Mouse (Mus musculus): ENCODE data around the gene Slc5a6. TPM values are rescaled to one million over a fixed set of nuclear protein-coding genes. Genes with fewer than 3 reads are reported as not detected.

Slc5a6 gene
- total and polyA plus RNA-seq, 3 experiments = 9.0 to 17.1 (median 10.9) TPM

- TF ChIP-seq HCFC1 (IDR thresholded peaks at IDR 0.05; ENCODE audit: low read depth, low read length) = no peak
- TF ChIP-seq RAD21 (IDR thresholded peaks at IDR 0.05; ENCODE audit: low read depth, low read length) = no peak
- TF ChIP-seq ELF1 (IDR thresholded peaks at IDR 0.05; ENCODE audit: low read depth, low read length) = no peak
- TF ChIP-seq USF1 (IDR thresholded peaks at IDR 0.05; ENCODE audit: low read depth, low read length) = no peak
- no peak for TF ChIP-seq MXI1 (IDR thresholded peaks at IDR 0.05; ENCODE audit: low read depth, low read length)
- TF ChIP-seq NRF1 (IDR thresholded peaks at IDR 0.05; ENCODE audit: low read depth, low read length) = no peak
- TF ChIP-seq POLR2A (IDR thresholded peaks at IDR 0.05; ENCODE audit: low read depth, low read length) = no peak
- no peak for TF ChIP-seq ETS1 (conservative IDR thresholded peaks at IDR 0.05; ENCODE audit: low read depth, low read length)
- TF ChIP-seq UBTF (IDR thresholded peaks at IDR 0.05; ENCODE audit: low read depth, low read length) = no peak
- TF ChIP-seq ZMIZ1 (IDR thresholded peaks at IDR 0.05; ENCODE audit: low read depth, low read length) = no peak
- TF ChIP-seq CTCF (conservative IDR thresholded peaks at IDR 0.05 in 1 of 2, IDR thresholded peaks at IDR 0.05 in 1 of 2; ENCODE audit: low read depth in 2 of 2, low read length in 2 of 2) = no peak
- no peak for TF ChIP-seq SIN3A (IDR thresholded peaks at IDR 0.05; ENCODE audit: low read length)
- no peak for TF ChIP-seq EP300 (IDR thresholded peaks at IDR 0.05; ENCODE audit: low read length)
- TF ChIP-seq MAX (IDR thresholded peaks at IDR 0.05; ENCODE audit: low read length) = no peak
- TF ChIP-seq JUN (IDR thresholded peaks at IDR 0.05; ENCODE audit: insufficient read depth, low read depth, low read length) = no peak
- no peak for TF ChIP-seq ZC3H11A (IDR thresholded peaks at IDR 0.05; ENCODE audit: low read depth, low read length)
- in situ Hi-C loops (cut with MboI; ENCODE audit: low pct_ligation_motif_present, low pct_unique_long_range_greater_than_20kb, low sequenced_read_pairs) = no loop called here
- peaks cover 93% of the 10 kb centered on the region for H3K27me3 ChIP-seq (replicated peaks)
- H3K4me2 ChIP-seq (ENCODE audit: insufficient read depth, low read depth, poor library complexity, severe bottlenecking) = no peak overlapping the region
- DNase-seq (ENCODE audit: extremely low read depth) = no peak
- dilution Hi-C loops (cut with MboI; ENCODE audit: extremely low pct_ligation_motif_present, extremely low pct_unique_long_range_greater_than_20kb, low sequenced_read_pairs) = no loop called here
- no peak overlapping the region for H3K4me3 ChIP-seq (replicated peaks in 1 of 3; ENCODE audit: low read depth in 2 of 3, low read length in 2 of 3, poor library complexity in 1 of 3)
- H3K9ac ChIP-seq (ENCODE audit: insufficient read depth, low read depth) = no peak overlapping the region
- no peaks in the 10 kb centered on the region for H3K79me2 ChIP-seq (replicated peaks; ENCODE audit: control insufficient read depth, extremely low read depth, insufficient read depth, poor library complexity, severe bottlenecking)
- H3K4me1 ChIP-seq (ENCODE audit: control insufficient read depth in 1 of 2, insufficient read depth in 2 of 2) = peaks cover 7 to 22% of the 10 kb centered on the region in 2 experiments
- H3K27ac ChIP-seq (ENCODE audit: insufficient read depth, low read depth) = no peak overlapping the region
- H3K36me3 ChIP-seq (replicated peaks in 1 of 2; ENCODE audit: control insufficient read depth in 1 of 2, insufficient read depth in 1 of 2, low read length in 1 of 2) = no peaks in the 10 kb centered on the region
- H3K9me3 ChIP-seq (replicated peaks; ENCODE audit: low read length) = peaks cover 10% of the 10 kb centered on the region
Measured at GRCm38 (mm10) chr5:31092231-31092975, 43.7 kb upstream of the Slc5a6 start.

GRCm38 (mm10) chr5:31087131-31087530, 38.4 kb upstream of the Slc5a6 start:
- Histone ChIP-seq H3K4me3 (replicated peaks in 1 of 3; ENCODE audit: low read depth in 2 of 3, low read length in 2 of 3, poor library complexity in 1 of 3) (no peak overlapping the region), H3K4me1 (ENCODE audit: control insufficient read depth in 1 of 2, insufficient read depth in 2 of 2) (peaks cover 13 to 34% of the 10 kb centered on the region in 2 experiments), H3K27ac (ENCODE audit: insufficient read depth, low read depth) (no peak overlapping the region), H3K4me2 (ENCODE audit: insufficient read depth, low read depth, poor library complexity, severe bottlenecking) (no peak overlapping the region), H3K27me3 (replicated peaks) (peaks cover 61% of the 10 kb centered on the region), H3K36me3 (replicated peaks in 1 of 2; ENCODE audit: control insufficient read depth in 1 of 2, insufficient read depth in 1 of 2, low read length in 1 of 2) (no peaks in the 10 kb centered on the region), H3K79me2 (replicated peaks; ENCODE audit: control insufficient read depth, extremely low read depth, insufficient read depth, poor library complexity, severe bottlenecking) (no peaks in the 10 kb centered on the region), H3K9me3 (replicated peaks; ENCODE audit: low read length) (no peaks in the 10 kb centered on the region), H3K9ac (ENCODE audit: insufficient read depth, low read depth) (no peak overlapping the region)
- dilution Hi-C loops (cut with MboI; ENCODE audit: extremely low pct_ligation_motif_present, extremely low pct_unique_long_range_greater_than_20kb, low sequenced_read_pairs) = no loop called here
- in situ Hi-C loops (cut with MboI; ENCODE audit: low pct_ligation_motif_present, low pct_unique_long_range_greater_than_20kb, low sequenced_read_pairs) = loop anchor here (5.0 kb wide), 1 partner anchor 45 kb away; no protein-coding TSS in a partner anchor
- DNase-seq (ENCODE audit: extremely low read depth) = no peak
- TF ChIP-seq MAZ (IDR thresholded peaks at IDR 0.05; ENCODE audit: low read depth, low read length) = no peak
- no peak for TF ChIP-seq RCOR1 (conservative IDR thresholded peaks at IDR 0.05; ENCODE audit: low read depth, low read length)

Data from CH12.LX (cell line).